Mouse (Mus musculus) midbrain, embryonic 15.5 days (tissue): ENCODE data around the gene Atoh8. TPM values are rescaled to one million over a fixed set of nuclear protein-coding genes. Genes with fewer than 3 reads are reported as not detected.

ENCODE experiments used
- ATAC-seq: fragments of 200-750 bp; cut with Nextera tagmentation; replicated peaks from 2 replicates; pipeline ENCODE4 v1.8.0; 2017; ENCODE audit warnings: moderate TSS enrichment
- H3K27ac ChIP-seq: fragments of 300-500 bp; sonication (generic); 2 replicates; pipeline ENCODE4 v1.5.1; 2015; ENCODE audit warnings: mild to moderate bottlenecking, inconsistent platforms
- H3K27me3 ChIP-seq: fragments of 300-500 bp; sonication (generic); replicated peaks from 2 replicates; pipeline ENCODE4 v1.6.1; 2015; ENCODE audit warnings: inconsistent platforms
- H3K36me3 ChIP-seq: fragments of 300-500 bp; sonication (generic); replicated peaks from 2 replicates; pipeline ENCODE4 v1.6.1; 2015; ENCODE audit warnings: inconsistent platforms
- H3K4me1 ChIP-seq: fragments of 300-500 bp; sonication (generic); 2 replicates; pipeline ENCODE4 v1.6.1; 2015; ENCODE audit warnings: inconsistent platforms
- H3K4me2 ChIP-seq: fragments of 300-500 bp; sonication (generic); 2 replicates; pipeline ENCODE4 v1.6.1; 2015; ENCODE audit warnings: inconsistent platforms, mild to moderate bottlenecking, moderate library complexity
- H3K4me3 ChIP-seq: fragments of 300-500 bp; sonication (generic); 2 replicates; pipeline ENCODE4 v1.5.1; 2015; ENCODE audit warnings: mild to moderate bottlenecking, inconsistent platforms
- H3K9ac ChIP-seq: fragments of 300-500 bp; sonication (generic); 2 replicates; pipeline ENCODE4 v1.6.1; 2015; ENCODE audit warnings: mild to moderate bottlenecking, inconsistent platforms
- H3K9me3 ChIP-seq: fragments of 300-500 bp; sonication (generic); 2 replicates; pipeline ENCODE4 v1.6.1; 2016; ENCODE audit warnings: inconsistent platforms
- WGBS: fragments of 180-500 bp; shearing (Covaris S2); methylation state at CpG from one replicate; pipeline ENCODE4 v1.1.7; 2015; ENCODE audit warnings: mixed read lengths; 5-methylcytosine and 5-hydroxymethylcytosine counted together
- polyA plus RNA-seq: library from polyadenylated mRNA; unstranded; fragments of >200 nt; fragmentation: Nextera tagmentation; extraction: Ambion mirVana; gene quantifications from 2 replicates; pipeline ENCODE4 v1.2.1, GENCODE M21; 2015

The Atoh8 gene
- polyA plus RNA-seq, 1 experiment from 2014 or later, result 1.9 TPM

DNA sequence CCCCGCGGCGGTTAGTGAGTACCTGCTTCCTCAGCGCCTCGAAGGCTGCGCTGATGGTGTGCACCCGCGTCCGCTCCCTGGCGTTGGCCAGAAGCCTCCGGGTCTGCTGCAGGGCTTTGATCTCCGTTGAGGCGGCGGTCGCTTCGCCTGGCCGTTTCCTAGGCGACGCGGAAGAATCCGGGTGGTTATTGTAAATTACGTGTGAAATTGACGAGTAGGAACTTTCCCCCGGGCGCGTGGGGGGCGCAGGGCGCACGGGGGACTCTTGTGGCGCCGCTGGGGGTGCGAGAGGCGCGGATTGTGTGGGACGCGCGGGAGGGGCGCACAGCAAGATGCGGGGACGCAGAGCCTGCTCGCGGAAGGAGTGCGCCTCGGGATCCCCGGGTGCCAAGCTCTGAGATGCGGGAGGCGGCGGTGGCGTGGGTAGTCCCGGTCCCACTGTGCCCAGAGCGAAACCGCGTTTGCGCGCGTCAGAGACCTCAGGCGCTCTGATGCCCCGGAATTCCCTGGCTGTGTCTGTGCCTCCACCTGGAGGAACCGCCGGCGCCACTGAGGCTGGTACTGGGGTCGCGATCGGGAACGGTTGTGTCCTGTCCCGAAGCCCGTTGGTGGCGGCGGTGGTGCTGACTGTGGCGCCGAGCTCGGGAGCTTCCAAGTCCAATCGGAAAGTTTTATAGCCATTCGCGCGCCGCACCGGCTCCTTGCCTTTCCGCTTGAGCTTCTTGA lies 842 bp downstream of the Atoh8 start:
- Histone ChIP-seq H3K4me2 (peak overlapping the region; percentile 100), H3K36me3 (no peaks in the 10 kb centered on the region), H3K27me3 (peaks cover 42% of the 10 kb centered on the region), H3K9me3 (no peaks in the 10 kb centered on the region), H3K4me3 (peak overlapping the region; percentile 53), H3K9ac (peak overlapping the region; percentile 19), H3K4me1 (peaks cover 29% of the 10 kb centered on the region), H3K27ac (0 out of 2 replicates have a peak overlapping the region, but pooled peaks have one; percentile 36)
- ATAC-seq, result peak; percentile 53
- WGBS, result under 1% methylated on average over 79 of the region's 79 CpGs

DNA sequence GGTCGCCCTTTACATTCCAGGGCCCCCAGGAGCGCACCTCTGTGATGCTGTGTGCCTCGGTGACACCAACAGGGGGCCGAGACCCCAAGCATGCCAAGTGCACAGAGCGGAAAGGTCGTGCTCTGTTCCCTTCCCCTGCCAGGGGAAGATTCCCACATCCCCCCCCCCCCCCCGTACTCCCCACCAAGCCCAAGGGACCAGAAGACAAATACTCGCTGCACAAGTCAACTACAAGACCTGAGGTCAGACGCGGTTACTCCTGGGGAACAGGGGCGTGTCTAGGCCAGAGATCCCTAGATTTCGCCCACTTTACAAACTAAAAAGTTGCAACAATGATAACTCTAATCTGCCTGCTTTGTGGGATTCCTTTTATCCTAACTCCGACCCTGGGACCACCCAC lies 1.4 kb downstream of the Atoh8 start:
- peaks cover 29% of the 10 kb centered on the region for H3K4me1 ChIP-seq
- ATAC-seq, result peak; percentile 2; the same call in 1 of the 2 replicates
- H3K27ac ChIP-seq, result no peak overlapping the region
- H3K9ac ChIP-seq, result peak overlapping the region; percentile 19; the same call in 1 of the 2 replicates
- under 1% methylated on average over 13 of the region's 13 CpGs for WGBS
- H3K36me3 ChIP-seq, result no peaks in the 10 kb centered on the region
- H3K4me2 ChIP-seq, result peak overlapping the region; percentile 100
- H3K4me3 ChIP-seq, result peak overlapping the region; percentile 53
- H3K9me3 ChIP-seq, result no peaks in the 10 kb centered on the region
- peaks cover 36% of the 10 kb centered on the region for H3K27me3 ChIP-seq

DNA sequence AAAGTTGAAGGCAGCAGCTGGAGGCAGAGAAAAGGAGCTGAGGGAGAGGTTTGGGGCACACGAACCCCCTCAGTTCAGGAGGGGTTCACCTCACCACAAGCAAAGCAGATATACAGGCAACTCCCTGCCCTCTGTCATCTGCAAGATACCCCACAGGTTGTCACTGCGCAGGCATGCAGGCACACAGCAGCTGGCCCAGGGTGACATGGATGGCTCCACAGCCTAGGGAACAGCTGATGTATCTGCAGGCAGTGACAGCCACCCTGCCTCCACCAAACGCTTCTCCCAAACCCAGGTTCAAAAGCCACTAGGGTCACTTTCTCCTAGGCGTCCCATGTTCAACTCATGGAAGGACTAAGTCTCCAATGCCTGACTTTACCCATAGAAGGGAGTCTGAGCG lies 2.5 kb downstream of the Atoh8 start:
- Histone ChIP-seq H3K4me3 (no peak overlapping the region), H3K36me3 (no peaks in the 10 kb centered on the region), H3K4me1 (peaks cover 29% of the 10 kb centered on the region), H3K9me3 (no peaks in the 10 kb centered on the region), H3K27ac (no peak overlapping the region), H3K9ac (no peak overlapping the region), H3K27me3 (peaks cover 34% of the 10 kb centered on the region), H3K4me2 (no peak overlapping the region; the same call in 1 of the 2 replicates)
- WGBS, result 51% methylated on average over 5 of the region's 5 CpGs
- ATAC-seq, result no peak

DNA sequence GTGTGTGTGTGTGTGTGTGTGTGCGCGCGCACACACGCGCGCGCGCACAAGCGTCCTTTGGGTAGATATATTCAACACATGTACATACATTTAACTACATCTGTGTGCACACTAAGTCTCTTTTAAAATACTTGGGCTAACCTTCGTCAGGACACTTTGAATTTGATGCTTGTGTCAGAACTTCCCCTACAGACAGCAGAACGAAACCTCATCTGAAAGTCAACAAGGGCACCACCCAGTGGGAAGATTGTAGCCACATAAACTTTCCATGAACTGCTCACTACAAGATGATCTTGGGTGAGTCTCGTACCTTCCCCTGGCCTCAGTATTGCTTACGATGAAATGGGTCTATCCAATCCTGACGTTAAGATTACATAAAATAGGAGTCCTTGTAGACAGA lies 3.0 kb downstream of the Atoh8 start:
- H3K27me3 ChIP-seq, result peaks cover 30% of the 10 kb centered on the region
- WGBS, result 95% methylated on average over 14 of the region's 14 CpGs
- no peaks in the 10 kb centered on the region for H3K36me3 ChIP-seq
- no peak overlapping the region for H3K9ac ChIP-seq
- peaks cover 29% of the 10 kb centered on the region for H3K4me1 ChIP-seq
- H3K4me2 ChIP-seq, result no peak overlapping the region
- no peak overlapping the region for H3K4me3 ChIP-seq
- no peak overlapping the region for H3K27ac ChIP-seq
- H3K9me3 ChIP-seq, result no peaks in the 10 kb centered on the region
- ATAC-seq, result no peak

DNA sequence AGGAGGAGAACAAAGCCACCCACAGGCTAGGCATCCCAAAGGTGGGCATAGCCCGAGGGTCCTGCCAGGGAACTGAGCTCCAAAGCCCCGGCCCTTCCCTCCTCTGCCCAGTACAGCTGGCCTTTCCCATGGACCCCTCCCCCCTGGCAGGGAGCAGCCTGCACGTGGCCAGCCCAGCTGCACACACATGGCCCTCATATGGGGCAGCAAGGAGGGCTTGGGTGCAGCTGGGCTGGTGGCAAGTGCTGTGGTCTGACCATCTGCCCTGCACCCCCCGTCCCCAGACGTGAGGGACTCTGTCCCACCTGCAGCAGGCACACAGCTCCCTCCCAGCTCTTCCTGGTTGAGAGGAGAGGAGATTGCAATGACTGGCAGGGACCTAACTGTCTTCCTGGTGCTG lies 4.5 kb downstream of the Atoh8 start:
- H3K4me3 ChIP-seq, result no peak overlapping the region
- H3K4me2 ChIP-seq, result no peak overlapping the region
- no peak overlapping the region for H3K27ac ChIP-seq
- 33% methylated on average over 5 of the region's 5 CpGs for WGBS
- no peaks in the 10 kb centered on the region for H3K36me3 ChIP-seq
- no peak for ATAC-seq
- H3K4me1 ChIP-seq, result peaks cover 26% of the 10 kb centered on the region
- no peak overlapping the region for H3K9ac ChIP-seq
- no peaks in the 10 kb centered on the region for H3K9me3 ChIP-seq
- H3K27me3 ChIP-seq, result peaks cover 19% of the 10 kb centered on the region

DNA sequence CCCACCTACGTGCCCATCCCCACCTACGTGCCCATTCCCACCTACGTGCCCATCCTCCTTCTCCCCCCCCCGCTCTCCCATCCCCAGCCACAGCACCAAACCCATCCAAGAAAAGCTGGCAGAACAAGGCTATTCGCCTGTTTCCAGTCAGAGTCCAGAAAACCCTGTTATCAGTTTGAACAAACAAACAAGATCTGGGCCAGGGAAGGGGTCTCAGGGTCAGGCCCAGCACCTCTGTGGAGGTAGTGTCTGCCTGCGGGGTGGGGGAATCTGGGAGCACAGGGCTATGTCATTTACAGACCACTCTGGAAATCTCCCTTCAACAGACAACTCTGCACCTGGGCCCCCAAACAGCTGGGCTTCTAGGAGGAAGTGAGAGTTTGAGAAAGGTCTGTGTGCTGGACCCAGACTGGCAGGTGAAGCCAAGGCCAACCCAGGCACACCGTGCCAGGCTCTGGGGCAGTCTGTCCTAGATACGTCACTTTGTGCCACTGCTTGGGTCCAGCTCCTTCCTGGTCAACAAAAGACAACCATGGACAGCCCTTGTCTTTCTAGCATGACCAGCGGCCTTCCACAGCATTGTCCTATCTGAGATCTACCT lies 7.6 kb downstream of the Atoh8 start:
- H3K9me3 ChIP-seq, result no peaks in the 10 kb centered on the region
- no peaks in the 10 kb centered on the region for H3K36me3 ChIP-seq
- peaks cover 3% of the 10 kb centered on the region; the same call in 1 of the 2 replicates for H3K4me1 ChIP-seq
- no peak overlapping the region for H3K4me3 ChIP-seq
- no peak overlapping the region for H3K27ac ChIP-seq
- no peak for ATAC-seq
- 92% methylated on average over 9 of the region's 9 CpGs for WGBS
- H3K27me3 ChIP-seq, result peaks cover 12% of the 10 kb centered on the region
- H3K4me2 ChIP-seq, result no peak overlapping the region
- H3K9ac ChIP-seq, result no peak overlapping the region

DNA sequence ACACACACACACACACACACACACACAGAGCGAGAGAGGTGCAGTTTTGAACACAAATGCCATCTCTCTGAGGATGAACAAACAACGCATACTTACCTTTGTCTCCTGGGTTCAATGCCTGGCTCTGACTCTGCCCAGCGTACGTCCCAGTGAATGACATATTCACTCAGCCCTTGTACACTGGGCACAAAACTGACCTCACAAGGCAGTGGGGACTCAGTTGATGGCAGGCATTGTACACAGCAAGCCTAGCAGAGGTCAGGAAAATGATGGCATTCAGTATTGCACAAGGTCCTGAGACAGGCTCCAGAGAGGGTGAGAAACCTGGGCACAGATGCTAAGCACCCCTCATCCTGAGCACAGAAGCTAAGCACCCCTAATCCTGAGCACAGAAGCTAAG lies 8.4 kb downstream of the Atoh8 start:
- no peak for ATAC-seq
- WGBS, result 88% methylated on average over 4 of the region's 4 CpGs
- H3K4me1 ChIP-seq, result peaks cover 10% of the 10 kb centered on the region
- no peaks in the 10 kb centered on the region for H3K36me3 ChIP-seq
- no peak overlapping the region for H3K4me2 ChIP-seq
- no peak overlapping the region for H3K9ac ChIP-seq
- H3K9me3 ChIP-seq, result no peaks in the 10 kb centered on the region
- 0 out of 2 replicates have a peak, but pooled peaks cover 5% of the 10 kb centered on the region for H3K27me3 ChIP-seq
- no peak overlapping the region for H3K4me3 ChIP-seq
- no peak overlapping the region for H3K27ac ChIP-seq

DNA sequence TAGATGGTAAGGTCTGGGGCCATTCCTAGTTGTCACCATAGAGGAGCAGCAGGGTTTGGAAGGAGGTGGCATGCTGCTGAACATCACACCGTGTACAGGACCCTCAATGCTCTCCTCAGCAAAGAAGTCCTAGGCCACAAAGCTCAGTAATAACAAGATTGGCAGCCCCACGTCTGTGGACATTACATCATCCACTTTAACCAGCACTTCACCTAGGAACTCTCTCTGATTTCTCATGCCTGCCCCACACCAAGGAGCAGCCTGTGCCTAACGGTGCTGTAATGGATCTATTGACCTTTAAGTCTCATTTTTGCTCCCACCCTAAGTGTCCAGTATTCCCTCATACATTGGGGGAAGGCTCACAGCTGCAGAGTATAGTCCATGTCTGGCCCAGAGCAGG lies 9.7 kb downstream of the Atoh8 start:
- no peak overlapping the region for H3K4me2 ChIP-seq
- no peak for ATAC-seq
- H3K4me3 ChIP-seq, result no peak overlapping the region
- WGBS, result 77% methylated on average over 3 of the region's 3 CpGs
- no peaks in the 10 kb centered on the region for H3K9me3 ChIP-seq
- no peak overlapping the region for H3K27ac ChIP-seq
- no peaks in the 10 kb centered on the region for H3K36me3 ChIP-seq
- no peak overlapping the region for H3K9ac ChIP-seq
- H3K4me1 ChIP-seq, result peaks cover 11% of the 10 kb centered on the region
- H3K27me3 ChIP-seq, result 0 out of 2 replicates have a peak, but pooled peaks cover 8% of the 10 kb centered on the region

DNA sequence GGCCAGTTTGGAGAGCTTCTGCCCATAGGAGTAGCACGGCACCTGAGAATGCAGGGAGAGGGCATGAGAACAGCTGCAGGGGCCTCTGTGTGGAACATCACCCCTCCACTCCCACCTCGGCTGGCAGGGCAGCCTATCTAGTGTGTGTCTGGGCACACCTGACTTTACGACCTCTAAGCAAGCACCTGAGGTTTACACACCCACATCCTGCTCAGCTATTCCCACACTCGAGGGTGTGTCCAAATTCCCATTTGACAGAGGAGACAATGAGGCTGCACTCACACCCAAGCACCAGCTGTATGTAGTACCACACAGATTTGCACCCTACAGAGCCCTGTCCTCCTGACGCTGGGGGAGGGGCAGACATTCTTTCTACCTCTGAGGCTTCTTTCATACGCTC lies 11.5 kb downstream of the Atoh8 start:
- H3K27me3 ChIP-seq, result 0 out of 2 replicates have a peak, but pooled peaks cover 10% of the 10 kb centered on the region
- WGBS, result 81% methylated on average over 6 of the region's 6 CpGs

DNA sequence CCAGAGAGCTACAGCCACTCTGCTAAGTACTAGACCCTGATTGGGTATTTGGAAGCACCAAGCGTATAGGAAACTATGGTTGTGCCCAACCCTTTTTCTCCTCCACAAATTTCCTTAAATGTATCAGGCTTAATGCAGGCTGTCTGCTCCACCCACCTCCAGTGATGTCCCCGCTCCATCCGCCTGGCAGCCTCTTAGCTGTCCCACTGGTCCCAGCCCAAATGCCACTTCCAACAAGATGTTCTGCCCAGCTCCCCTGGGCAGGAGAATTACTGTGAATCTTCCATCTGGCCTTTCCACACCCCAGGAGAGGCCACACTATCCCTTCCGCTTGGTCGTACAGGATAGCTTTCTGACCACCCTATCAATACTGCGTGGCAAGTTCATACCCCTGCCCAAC lies 12.5 kb downstream of the Atoh8 start:
- 0 out of 2 replicates have a peak, but pooled peaks cover 10% of the 10 kb centered on the region for H3K27me3 ChIP-seq
- no peak overlapping the region for H3K4me3 ChIP-seq
- H3K9me3 ChIP-seq, result no peaks in the 10 kb centered on the region
- no peak overlapping the region for H3K9ac ChIP-seq
- H3K4me2 ChIP-seq, result no peak overlapping the region
- no peaks in the 10 kb centered on the region for H3K36me3 ChIP-seq
- H3K4me1 ChIP-seq, result peaks cover 11% of the 10 kb centered on the region
- WGBS, result 77% methylated on average over 6 of the region's 6 CpGs
- no peak overlapping the region for H3K27ac ChIP-seq
- ATAC-seq, result no peak

More for the DNA sequence above, 11.5 kb downstream of the Atoh8 start:
- H3K9me3 ChIP-seq, result no peaks in the 10 kb centered on the region
- no peak for ATAC-seq
- no peak overlapping the region for H3K9ac ChIP-seq
- no peaks in the 10 kb centered on the region for H3K36me3 ChIP-seq
- H3K27ac ChIP-seq, result no peak overlapping the region
- H3K4me2 ChIP-seq, result no peak overlapping the region
- peaks cover 11% of the 10 kb centered on the region for H3K4me1 ChIP-seq
- H3K4me3 ChIP-seq, result no peak overlapping the region

DNA sequence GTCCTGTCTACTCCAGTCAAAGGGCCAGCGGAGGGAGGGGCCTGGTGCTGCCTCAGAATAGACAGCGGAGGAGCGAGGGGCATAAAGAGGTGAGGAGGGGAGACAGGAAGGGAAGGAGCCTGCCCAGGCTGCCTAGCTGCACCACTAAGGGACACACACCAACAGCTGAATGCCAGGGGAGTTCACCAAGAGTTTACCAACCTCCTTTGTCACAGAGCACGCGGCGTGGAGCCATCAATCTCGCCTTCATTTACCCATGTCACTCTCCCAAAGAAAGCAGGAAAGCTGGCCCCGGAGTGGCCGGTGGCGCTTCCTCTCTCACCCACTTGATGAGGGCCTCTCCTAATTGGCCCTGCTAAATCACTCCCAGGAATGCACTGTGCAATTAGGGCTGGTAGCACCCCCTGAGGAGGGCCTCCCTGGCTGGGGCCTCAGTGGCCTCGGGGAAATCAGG lies 13.1 kb downstream of the Atoh8 start:
- H3K27ac ChIP-seq, result no peak overlapping the region
- 0 out of 2 replicates have a peak, but pooled peaks have one; percentile 12 for ATAC-seq
- 5% methylated on average over 11 of the region's 11 CpGs for WGBS
- H3K9ac ChIP-seq, result no peak overlapping the region
- H3K27me3 ChIP-seq, result 0 out of 2 replicates have a peak, but pooled peaks cover 10% of the 10 kb centered on the region
- H3K4me1 ChIP-seq, result peaks cover 16% of the 10 kb centered on the region
- H3K36me3 ChIP-seq, result no peaks in the 10 kb centered on the region
- no peak overlapping the region for H3K4me3 ChIP-seq
- no peak overlapping the region for H3K4me2 ChIP-seq
- no peaks in the 10 kb centered on the region for H3K9me3 ChIP-seq

DNA sequence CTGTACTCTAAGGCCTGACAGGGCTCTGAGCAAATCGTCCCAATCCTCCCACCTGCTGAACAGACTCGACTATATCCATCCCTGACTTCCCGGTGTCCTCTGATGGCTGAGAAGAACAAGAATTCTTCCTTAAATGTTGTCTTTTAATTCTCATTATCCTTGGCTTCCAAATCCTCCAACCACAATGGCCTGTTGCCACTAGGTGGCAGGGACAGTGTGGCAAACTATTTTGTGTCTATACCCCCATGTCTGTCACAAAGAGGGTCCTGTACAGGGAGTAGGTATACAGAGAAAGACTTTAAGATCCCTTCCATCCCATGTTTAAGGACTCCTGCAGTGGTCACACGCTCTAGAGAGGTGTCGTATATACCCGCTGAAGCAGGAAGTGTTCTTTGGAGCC lies 14.1 kb downstream of the Atoh8 start:
- H3K9me3 ChIP-seq, result no peaks in the 10 kb centered on the region
- ATAC-seq, result no peak
- no peaks in the 10 kb centered on the region for H3K36me3 ChIP-seq
- no peak overlapping the region for H3K9ac ChIP-seq
- no peak overlapping the region for H3K4me3 ChIP-seq
- H3K27me3 ChIP-seq, result 0 out of 2 replicates have a peak, but pooled peaks cover 10% of the 10 kb centered on the region
- H3K27ac ChIP-seq, result no peak overlapping the region
- H3K4me1 ChIP-seq, result peaks cover 26% of the 10 kb centered on the region
- no peak overlapping the region for H3K4me2 ChIP-seq
- 57% methylated on average over 6 of the region's 6 CpGs for WGBS
